Mouse (Mus musculus): ENCODE data around the gene Amz2. TPM values are rescaled to one million over a fixed set of nuclear protein-coding genes. Genes with fewer than 3 reads are reported as not detected.
"Not testable (repeated sequence)": the region's sequence is repeated elsewhere in the genome, so short reads cannot be mapped to it uniquely, and the experiment has no call there.

Gene Amz2
- polyA plus RNA-seq, 1 experiment from 2014 or later = 45.6 TPM

DNA sequence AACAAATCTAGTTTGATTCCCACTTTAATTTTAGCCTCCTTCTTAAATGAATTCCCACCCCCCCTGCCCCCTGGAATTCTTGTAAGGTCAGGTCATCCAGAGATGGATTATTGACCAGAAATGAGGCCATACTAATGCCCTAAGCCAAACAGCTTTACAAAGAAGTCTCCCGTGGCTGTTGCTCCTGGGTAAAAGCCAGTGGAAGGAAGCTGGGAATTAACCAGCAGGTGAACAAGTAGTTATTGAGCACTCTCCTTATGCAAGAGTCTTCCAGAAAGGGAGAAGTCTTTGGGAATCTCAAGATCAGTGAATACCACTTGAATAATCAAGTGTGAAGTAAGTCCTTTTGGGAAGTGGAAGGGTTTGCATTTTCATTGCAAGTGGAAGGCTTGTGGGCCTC lies 61.4 kb downstream of the Amz2 start:
- 43% methylated on average over 1 of the region's 1 CpGs for WGBS
- H3K4me2 ChIP-seq = no peak overlapping the region
- TF ChIP-seq CTCF (IDR thresholded peaks at IDR 0.05; ENCODE audit: low read depth) = no peak
- no peaks in the 10 kb centered on the region for H3K27me3 ChIP-seq (ENCODE audit: insufficient read depth, low read length)
- H3K4me3 ChIP-seq (ENCODE audit: low read depth, low read length) = no peak overlapping the region
- H3K27ac ChIP-seq (ENCODE audit: low read depth) = no peak overlapping the region
- H3K9me3 ChIP-seq (ENCODE audit: low read depth, low read length) = no peaks in the 10 kb centered on the region
- no peaks in the 10 kb centered on the region for H3K36me3 ChIP-seq (ENCODE audit: insufficient read depth)
- no peak overlapping the region for H3K9ac ChIP-seq
- DNase-seq = no peak
- no peaks in the 10 kb centered on the region for H3K4me1 ChIP-seq (ENCODE audit: insufficient read depth)
- no peak for ATAC-seq (ENCODE audit: insufficient read depth)

DNA sequence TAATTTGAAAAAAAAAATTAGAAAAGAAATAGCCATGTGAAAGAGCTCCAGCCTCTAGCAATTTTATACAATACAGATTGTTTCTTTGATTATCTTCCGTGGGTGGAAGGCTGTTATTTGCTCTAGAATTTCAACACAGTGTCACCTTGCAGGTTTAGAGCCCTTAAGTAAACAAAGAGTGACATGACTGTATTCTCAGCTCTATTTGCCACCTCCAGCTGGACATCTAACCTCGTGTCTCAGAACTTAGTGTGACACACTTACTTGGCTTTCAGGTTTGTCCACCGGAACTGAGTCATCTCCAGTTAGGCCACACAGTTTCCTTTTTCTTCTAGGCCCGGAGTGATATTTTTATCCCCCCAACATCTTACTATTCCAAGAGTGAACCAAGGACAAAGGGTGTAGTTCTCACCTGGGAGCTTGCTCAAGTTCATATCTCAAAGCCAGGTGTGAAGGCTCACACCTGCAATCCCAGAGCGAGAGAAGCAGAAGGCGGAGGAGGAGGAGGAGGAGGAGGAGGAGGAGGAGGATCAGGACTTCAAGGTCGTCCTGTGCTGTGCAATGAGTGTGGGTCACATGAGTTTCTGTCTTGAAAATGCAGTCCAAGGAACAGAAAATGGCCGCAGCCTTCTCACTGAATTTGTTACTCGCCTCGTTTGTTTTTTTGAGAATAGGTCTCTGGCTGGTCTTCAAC lies 62.4 kb downstream of the Amz2 start:
- H3K27me3 ChIP-seq (ENCODE audit: insufficient read depth, low read length) = no peaks in the 10 kb centered on the region
- no peak overlapping the region for H3K27ac ChIP-seq (ENCODE audit: low read depth)
- no peak for ATAC-seq (ENCODE audit: insufficient read depth)
- H3K36me3 ChIP-seq (ENCODE audit: insufficient read depth) = no peaks in the 10 kb centered on the region
- no peaks in the 10 kb centered on the region for H3K4me1 ChIP-seq (ENCODE audit: insufficient read depth)
- no peak overlapping the region for H3K4me3 ChIP-seq (ENCODE audit: low read depth, low read length)
- WGBS = 55% methylated on average over 10 of the region's 10 CpGs
- no peaks in the 10 kb centered on the region for H3K9me3 ChIP-seq (ENCODE audit: low read depth, low read length)
- DNase-seq = no peak
- H3K9ac ChIP-seq = no peak overlapping the region
- no peak for TF ChIP-seq CTCF (IDR thresholded peaks at IDR 0.05; ENCODE audit: low read depth)
- no peak overlapping the region for H3K4me2 ChIP-seq

DNA sequence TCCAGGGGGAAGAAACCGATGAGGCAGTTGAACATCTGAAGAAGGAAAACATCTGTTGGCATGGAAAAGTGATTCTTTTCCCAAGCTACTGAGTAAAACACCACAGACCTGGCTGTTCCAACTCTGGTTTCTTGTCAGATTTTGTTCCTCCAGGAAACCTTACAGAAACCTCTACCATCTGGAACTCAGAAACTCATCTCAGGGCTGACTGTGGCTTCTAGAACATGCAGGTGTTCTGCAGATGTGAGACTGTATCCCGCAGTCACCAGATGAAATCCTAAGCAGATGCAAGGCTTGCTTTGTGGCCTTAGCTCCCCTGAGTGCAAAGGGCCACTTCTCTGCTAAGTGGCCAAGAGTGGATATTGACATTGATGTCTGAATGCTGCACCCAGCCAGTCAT lies 64.0 kb downstream of the Amz2 start:
- TF ChIP-seq CTCF (IDR thresholded peaks at IDR 0.05; ENCODE audit: low read depth) = no peak
- Histone ChIP-seq H3K9ac (no peak overlapping the region), H3K27me3 (ENCODE audit: insufficient read depth, low read length) (no peaks in the 10 kb centered on the region), H3K36me3 (ENCODE audit: insufficient read depth) (no peaks in the 10 kb centered on the region), H3K4me1 (ENCODE audit: insufficient read depth) (no peaks in the 10 kb centered on the region), H3K4me2 (no peak overlapping the region), H3K4me3 (ENCODE audit: low read depth, low read length) (no peak overlapping the region), H3K9me3 (ENCODE audit: low read depth, low read length) (no peaks in the 10 kb centered on the region), H3K27ac (ENCODE audit: low read depth) (no peak overlapping the region)
- ATAC-seq (ENCODE audit: insufficient read depth) (no peak), DNase-seq (no peak)
- WGBS = 67% methylated on average over 2 of the region's 2 CpGs

DNA sequence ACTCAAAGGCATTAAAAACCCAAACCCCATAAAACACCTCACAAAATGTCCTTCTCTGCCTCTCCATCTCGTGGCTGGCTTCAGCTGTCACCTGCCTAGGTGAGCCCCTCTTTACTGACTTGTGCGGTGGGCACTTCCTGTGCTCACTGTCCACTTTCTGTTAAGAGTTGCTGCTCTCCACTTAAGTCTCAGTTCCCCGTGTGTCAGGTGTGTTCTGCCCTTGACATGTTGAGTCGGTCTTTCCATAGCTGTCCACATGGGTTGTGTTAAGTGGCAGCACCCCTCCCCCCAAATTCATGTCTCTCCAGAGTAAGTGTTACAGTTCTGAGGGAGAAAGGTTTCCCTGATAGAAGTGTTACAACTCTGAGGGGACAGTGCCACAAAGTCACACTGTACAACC lies 66.1 kb downstream of the Amz2 start:
- no peak overlapping the region for H3K9ac ChIP-seq
- ATAC-seq (ENCODE audit: insufficient read depth) (no peak), DNase-seq (no peak)
- H3K4me3 ChIP-seq (ENCODE audit: low read depth, low read length) = no peak overlapping the region
- H3K4me2 ChIP-seq = no peak overlapping the region
- no peaks in the 10 kb centered on the region for H3K9me3 ChIP-seq (ENCODE audit: low read depth, low read length)
- TF ChIP-seq CTCF (IDR thresholded peaks at IDR 0.05; ENCODE audit: low read depth) = no peak
- 70% methylated on average over 4 of the region's 4 CpGs for WGBS
- H3K36me3 ChIP-seq (ENCODE audit: insufficient read depth) = no peaks in the 10 kb centered on the region
- peaks cover 9% of the 10 kb centered on the region; the same call in 1 of the 2 replicates for H3K4me1 ChIP-seq (ENCODE audit: insufficient read depth)
- no peak overlapping the region for H3K27ac ChIP-seq (ENCODE audit: low read depth)
- no peaks in the 10 kb centered on the region for H3K27me3 ChIP-seq (ENCODE audit: insufficient read depth, low read length)

DNA sequence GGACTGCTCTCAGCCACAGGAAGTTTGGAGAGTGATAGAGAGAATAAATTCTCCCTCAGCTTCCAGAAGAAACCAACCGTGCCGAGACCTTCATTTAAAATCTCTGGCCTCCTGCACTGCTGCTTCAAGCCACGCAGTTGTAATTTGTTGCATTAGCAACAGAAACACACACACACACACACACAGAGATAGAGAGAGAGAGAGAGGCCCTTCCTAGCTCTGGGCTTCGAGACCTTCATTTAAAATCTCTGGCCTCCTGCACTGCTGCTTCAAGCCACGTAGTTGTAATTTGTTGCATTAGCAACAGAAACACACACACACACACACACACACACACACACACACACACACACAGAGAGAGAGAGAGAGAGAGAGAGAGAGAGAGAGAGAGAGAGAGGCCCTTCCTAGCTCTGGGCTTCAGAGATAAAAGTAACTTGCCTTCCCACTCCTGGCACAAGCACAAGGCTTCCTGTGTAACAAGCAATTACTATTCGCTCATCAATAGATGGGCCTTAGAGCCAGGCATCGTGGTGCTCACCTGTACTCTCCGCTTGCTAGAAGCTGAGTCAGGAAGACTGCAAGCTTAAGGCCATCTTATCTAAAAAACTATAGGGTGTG lies 67.2 kb downstream of the Amz2 start:
- not testable (repeated sequence) for H3K9me3 ChIP-seq (ENCODE audit: low read depth, low read length); ATAC-seq (ENCODE audit: insufficient read depth); H3K4me3 ChIP-seq (ENCODE audit: low read depth, low read length); H3K4me2 ChIP-seq; H3K9ac ChIP-seq; DNase-seq; H3K27me3 ChIP-seq (ENCODE audit: insufficient read depth, low read length); H3K36me3 ChIP-seq (ENCODE audit: insufficient read depth); H3K4me1 ChIP-seq (ENCODE audit: insufficient read depth); H3K27ac ChIP-seq (ENCODE audit: low read depth)
- WGBS = 64% methylated on average over 8 of the region's 8 CpGs

DNA sequence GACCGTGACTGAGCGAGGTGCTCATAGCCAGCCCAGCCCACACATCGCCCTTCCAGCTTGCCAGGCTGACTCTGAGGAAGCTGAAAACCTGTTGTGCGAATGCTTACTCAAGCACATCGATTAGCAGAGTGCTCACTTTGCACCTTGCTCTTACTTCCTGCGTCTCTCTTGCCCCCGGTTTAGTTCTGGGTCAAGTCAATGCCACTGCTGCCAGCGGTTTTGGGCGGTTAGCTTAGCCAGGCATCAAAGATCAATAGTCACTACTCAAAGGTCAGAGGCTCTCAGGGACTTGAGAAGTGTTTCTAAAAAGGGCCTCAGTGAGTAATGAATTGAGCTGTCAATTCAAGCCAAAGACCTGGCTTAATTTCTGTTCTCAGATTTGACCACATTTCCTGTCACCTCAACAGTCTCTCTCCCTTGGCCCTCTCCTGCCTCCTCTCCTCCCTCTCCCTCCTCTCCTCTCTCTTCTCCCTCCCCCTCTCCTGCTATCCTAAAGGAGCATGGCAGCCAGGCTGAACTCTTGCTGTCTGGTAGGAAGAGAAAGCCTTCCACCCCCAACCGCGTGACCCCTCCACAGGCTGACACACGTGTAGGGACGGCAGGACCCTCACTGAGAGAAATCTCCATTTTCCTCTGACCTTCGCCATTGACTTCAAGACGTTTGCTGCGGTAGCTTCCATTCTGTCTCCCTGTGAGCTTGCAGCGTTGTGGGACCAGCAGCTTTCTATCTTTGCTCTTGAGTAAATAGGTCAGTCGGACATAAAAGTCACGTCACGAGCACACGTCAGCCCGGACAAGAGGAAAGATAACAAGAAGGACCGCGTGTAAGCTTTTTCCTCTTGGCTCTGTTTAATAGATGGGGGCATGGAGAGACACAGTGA lies 69.4 kb downstream of the Amz2 start:
- no peak overlapping the region for H3K4me3 ChIP-seq (ENCODE audit: low read depth, low read length)
- peaks cover 9% of the 10 kb centered on the region; the same call in 1 of the 2 replicates for H3K4me1 ChIP-seq (ENCODE audit: insufficient read depth)
- no peaks in the 10 kb centered on the region for H3K9me3 ChIP-seq (ENCODE audit: low read depth, low read length)
- TF ChIP-seq CTCF (IDR thresholded peaks at IDR 0.05; ENCODE audit: low read depth) = no peak
- H3K36me3 ChIP-seq (ENCODE audit: insufficient read depth) = no peaks in the 10 kb centered on the region
- H3K4me2 ChIP-seq = 0 out of 2 replicates have a peak overlapping the region, but pooled peaks have one; percentile 5
- WGBS = 26% methylated on average over 24 of the region's 24 CpGs
- H3K27me3 ChIP-seq (ENCODE audit: insufficient read depth, low read length) = no peaks in the 10 kb centered on the region
- H3K27ac ChIP-seq (ENCODE audit: low read depth) = no peak overlapping the region
- DNase-seq = peak; percentile 26
- H3K9ac ChIP-seq = no peak overlapping the region
- ATAC-seq (ENCODE audit: insufficient read depth) = no peak

Measured in lung, embryonic 14.5 days (tissue).